Mouse (Mus musculus) lung, embryonic 15.5 days (tissue): ENCODE results near the gene Rae1. TPM values are rescaled to one million over a fixed set of nuclear protein-coding genes. Genes with fewer than 3 reads are reported as not detected.
A peak's percentile ranks its signal among the peaks of the same experiment; 100 is the strongest.

Source experiments
- ATAC-seq: fragments of 200-750 bp; cut with Nextera tagmentation; 2 replicates; pipeline ENCODE4 v1.8.0; 2017; ENCODE audit warnings: moderate number of reproducible peaks, borderline replicate concordance; ENCODE audit not compliant: low FRiP score, low TSS enrichment; ENCODE audit errors: extremely low read depth
- H3K27ac ChIP-seq: fragments of 300-500 bp; sonication (generic); 2 replicates; pipeline ENCODE4 v1.5.1; 2015; ENCODE audit warnings: moderate library complexity, mild to moderate bottlenecking, inconsistent platforms
- H3K27me3 ChIP-seq: fragments of 300-500 bp; sonication (generic); 2 replicates; pipeline ENCODE4 v1.6.1; 2015; ENCODE audit warnings: inconsistent platforms
- H3K36me3 ChIP-seq: fragments of 300-500 bp; sonication (generic); 2 replicates; pipeline ENCODE4 v1.6.1; 2015; ENCODE audit warnings: inconsistent platforms
- H3K4me1 ChIP-seq: fragments of 300-500 bp; sonication (generic); 2 replicates; pipeline ENCODE4 v1.6.1; 2015; ENCODE audit warnings: inconsistent platforms
- H3K4me2 ChIP-seq: fragments of 300-500 bp; sonication (generic); 2 replicates; pipeline ENCODE4 v1.6.1; 2015; ENCODE audit warnings: inconsistent platforms, mild to moderate bottlenecking, moderate library complexity
- H3K4me3 ChIP-seq: fragments of 300-500 bp; sonication (generic); 2 replicates; pipeline ENCODE4 v1.5.1; 2015; ENCODE audit warnings: mild to moderate bottlenecking, inconsistent platforms
- H3K9ac ChIP-seq: fragments of 300-500 bp; sonication (generic); 2 replicates; pipeline ENCODE4 v1.6.1; 2015; ENCODE audit warnings: inconsistent platforms
- H3K9me3 ChIP-seq: fragments of 300-500 bp; sonication (generic); 2 replicates; pipeline ENCODE4 v1.6.1; 2016; ENCODE audit warnings: inconsistent platforms
- WGBS: fragments of 180-500 bp; shearing (Covaris S2); methylation state at CpG from one replicate; pipeline ENCODE4 v1.1.7; 2015; 5-methylcytosine and 5-hydroxymethylcytosine counted together
- polyA plus RNA-seq: library from polyadenylated mRNA; unstranded; fragments of >200 nt; fragmentation: Nextera tagmentation; extraction: Ambion mirVana; gene quantifications from 2 replicates; pipeline ENCODE4 v1.2.1, GENCODE M21; 2015

Rae1 gene
- 122 and 123 TPM in 2 replicates for polyA plus RNA-seq

DNA sequence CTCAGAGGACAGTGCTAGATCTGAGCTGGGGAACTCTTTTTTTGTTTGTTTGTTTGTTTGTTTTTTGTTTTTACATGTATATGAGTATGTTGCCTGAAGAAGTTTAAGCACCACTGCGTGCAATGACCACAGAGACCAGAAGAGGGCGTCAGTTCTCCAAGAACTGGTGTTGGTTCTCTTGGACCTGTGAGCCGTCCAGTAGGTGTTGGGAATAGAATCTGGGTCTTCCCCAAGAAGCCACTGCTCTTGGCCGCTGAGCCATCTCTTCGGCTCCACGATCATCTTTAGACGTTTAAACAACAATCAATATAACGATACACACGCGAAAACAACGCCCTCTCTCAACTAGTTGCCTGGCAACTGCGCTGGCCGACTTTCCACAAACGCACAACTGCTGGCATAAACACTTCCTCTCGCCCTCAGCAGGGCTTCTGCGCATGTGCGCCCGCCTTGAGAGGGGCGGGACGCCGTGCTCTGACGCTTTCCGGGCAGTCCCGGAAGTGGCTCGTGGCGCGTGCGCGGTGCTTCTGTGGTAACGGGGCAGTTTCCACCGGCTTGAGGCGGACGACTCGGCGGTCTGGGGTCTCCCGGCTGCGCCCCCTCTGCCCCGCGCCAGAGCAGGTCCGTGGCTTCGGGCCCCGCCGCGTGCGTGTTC is at the start of gene Rae1:
Gene Rae1 (plus strand): TSS at position 488 of the 655 bp plus-strand sequence.
- H3K4me2 ChIP-seq, result peak within 1 kb of the TSS; percentile 79
- H3K27me3 ChIP-seq, result no peaks in the 10 kb centered on the region
- H3K9ac ChIP-seq, result peak within 1 kb of the TSS; percentile 90
- peaks cover 15% of the 10 kb centered on the region for H3K4me1 ChIP-seq
- under 1% methylated on average over 45 of the region's 45 CpGs for WGBS
- no peaks in the 10 kb centered on the region for H3K9me3 ChIP-seq
- peak within 1 kb of the TSS; percentile 93 for H3K4me3 ChIP-seq
- H3K27ac ChIP-seq, result peak within 1 kb of the TSS; percentile 87
- peaks cover 22% of the 10 kb centered on the region for H3K36me3 ChIP-seq
- ATAC-seq, result peak; percentile 95

DNA sequence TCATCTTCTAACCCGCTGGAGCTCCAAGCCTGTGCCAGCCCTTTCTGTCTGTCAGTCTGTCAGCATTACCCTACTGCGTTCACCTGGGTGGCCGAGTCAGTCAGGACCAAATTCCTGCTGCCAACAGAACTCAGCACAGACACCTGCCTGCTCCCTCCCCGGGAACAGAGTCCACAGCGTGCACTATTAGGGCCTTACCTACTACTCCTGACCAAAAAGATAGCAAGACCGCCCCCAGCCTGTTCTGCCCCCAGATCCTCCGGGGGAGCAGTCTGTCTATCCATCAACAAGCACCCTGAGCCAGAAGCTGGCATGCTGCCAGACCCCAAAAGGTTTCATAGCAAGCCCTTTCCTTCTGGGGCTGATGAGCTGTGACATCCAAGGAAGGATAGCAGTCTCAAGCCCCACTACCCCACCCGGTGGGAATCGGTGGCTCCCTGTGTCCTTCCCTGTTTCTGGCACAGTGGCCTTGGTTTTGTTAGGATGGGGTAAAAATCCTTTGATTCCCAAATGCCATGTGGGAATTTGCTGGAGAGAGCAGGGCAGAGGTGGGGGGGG is 49.7 kb upstream of the Rae1 start:
- H3K9me3 ChIP-seq, result no peaks in the 10 kb centered on the region
- ATAC-seq, result no peak
- H3K27ac ChIP-seq, result no peak overlapping the region

DNA sequence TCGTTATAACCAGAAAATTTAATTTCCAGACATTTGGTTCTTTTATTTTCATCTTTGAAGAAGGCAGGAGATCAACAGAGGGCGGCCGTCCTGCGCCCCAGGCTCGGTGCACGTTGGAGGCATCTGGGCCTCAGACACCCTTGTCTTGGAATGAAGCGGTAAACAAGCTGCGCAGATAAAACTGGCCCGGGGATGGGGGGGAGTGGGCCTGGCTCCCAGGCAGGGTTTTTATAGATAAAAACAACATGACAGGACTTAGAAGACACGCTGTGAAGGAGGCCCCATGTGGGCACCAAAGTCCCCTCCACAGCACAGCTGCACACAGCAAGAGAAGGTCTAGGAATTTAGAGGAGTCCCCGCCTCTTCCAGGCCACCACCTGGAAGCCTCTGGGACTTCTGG is 49.2 kb upstream of the Rae1 start:
- H3K36me3 ChIP-seq, result no peaks in the 10 kb centered on the region
- 31% methylated on average over 11 of the region's 11 CpGs for WGBS
- H3K27ac ChIP-seq, result no peak overlapping the region
- H3K4me2 ChIP-seq, result no peak overlapping the region
- ATAC-seq, result no peak
- peaks cover 9% of the 10 kb centered on the region; the same call in 1 of the 2 replicates for H3K4me1 ChIP-seq
- H3K27me3 ChIP-seq, result no peaks in the 10 kb centered on the region
- no peak overlapping the region for H3K4me3 ChIP-seq
- H3K9ac ChIP-seq, result no peak overlapping the region
- no peaks in the 10 kb centered on the region for H3K9me3 ChIP-seq

More for the DNA sequence above, 49.7 kb upstream of the Rae1 start:
- H3K9ac ChIP-seq, result no peak overlapping the region
- no peaks in the 10 kb centered on the region for H3K36me3 ChIP-seq
- 44% methylated on average over 9 of the region's 9 CpGs for WGBS
- no peak overlapping the region for H3K4me2 ChIP-seq
- no peaks in the 10 kb centered on the region for H3K27me3 ChIP-seq
- peaks cover 9% of the 10 kb centered on the region; the same call in 1 of the 2 replicates for H3K4me1 ChIP-seq
- H3K4me3 ChIP-seq, result no peak overlapping the region

DNA sequence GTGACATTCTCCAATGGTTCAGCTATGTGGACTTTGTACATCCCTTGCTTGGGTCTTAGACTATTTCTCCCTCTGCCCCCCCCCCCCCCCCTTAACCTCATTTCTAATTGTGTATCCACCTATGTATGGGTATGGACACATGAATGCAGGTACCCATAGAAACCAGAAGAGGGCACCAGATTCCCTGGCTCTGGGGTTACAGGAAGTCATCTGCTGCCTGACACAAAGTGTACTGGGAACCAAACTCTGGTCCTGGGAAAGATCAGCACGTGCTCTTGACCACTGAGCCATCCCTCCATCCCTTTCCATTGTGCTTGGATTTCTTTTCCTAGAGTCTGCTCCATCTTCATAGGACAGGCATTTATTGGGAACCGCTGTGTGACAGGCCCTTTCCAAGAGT is 47.9 kb upstream of the Rae1 start:
- ATAC-seq, result no peak
- WGBS, result 80% methylated on average over 2 of the region's 2 CpGs
- Histone ChIP-seq H3K4me2 (no peak overlapping the region), H3K4me1 (peaks cover 9% of the 10 kb centered on the region; the same call in 1 of the 2 replicates), H3K9me3 (0 out of 2 replicates have a peak, but pooled peaks cover 3% of the 10 kb centered on the region), H3K27ac (no peak overlapping the region), H3K36me3 (no peaks in the 10 kb centered on the region), H3K9ac (no peak overlapping the region), H3K27me3 (no peaks in the 10 kb centered on the region), H3K4me3 (no peak overlapping the region)

DNA sequence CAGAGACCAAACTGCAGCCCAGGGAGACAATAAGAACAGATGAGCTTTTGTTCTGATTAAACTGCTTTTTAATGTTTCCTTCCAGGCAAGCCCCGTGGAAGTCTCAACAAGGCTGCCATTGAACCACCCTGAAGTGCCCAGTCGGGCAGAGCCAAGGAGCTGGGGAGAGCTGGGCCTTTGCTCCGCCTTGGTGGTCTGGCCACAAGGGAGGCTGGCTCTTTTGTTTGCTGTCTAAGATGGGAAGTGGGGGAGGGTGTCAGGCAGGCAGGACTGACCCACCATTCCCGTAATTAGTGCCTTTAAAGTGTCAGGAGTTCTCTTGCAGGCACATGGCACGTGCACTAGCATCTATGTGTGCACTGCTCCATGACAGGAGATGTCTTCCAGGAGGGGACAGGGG is 41.3 kb upstream of the Rae1 start:
- peak; percentile 40; the same call in 1 of the 2 replicates for ATAC-seq
- H3K27ac ChIP-seq, result no peak overlapping the region
- no peak overlapping the region for H3K4me2 ChIP-seq
- 15% methylated on average over 5 of the region's 5 CpGs for WGBS
- no peaks in the 10 kb centered on the region for H3K27me3 ChIP-seq
- H3K36me3 ChIP-seq, result no peaks in the 10 kb centered on the region
- H3K9me3 ChIP-seq, result 0 out of 2 replicates have a peak, but pooled peaks cover 3% of the 10 kb centered on the region
- H3K4me1 ChIP-seq, result peaks cover 8% of the 10 kb centered on the region
- no peak overlapping the region for H3K9ac ChIP-seq
- no peak overlapping the region for H3K4me3 ChIP-seq

DNA sequence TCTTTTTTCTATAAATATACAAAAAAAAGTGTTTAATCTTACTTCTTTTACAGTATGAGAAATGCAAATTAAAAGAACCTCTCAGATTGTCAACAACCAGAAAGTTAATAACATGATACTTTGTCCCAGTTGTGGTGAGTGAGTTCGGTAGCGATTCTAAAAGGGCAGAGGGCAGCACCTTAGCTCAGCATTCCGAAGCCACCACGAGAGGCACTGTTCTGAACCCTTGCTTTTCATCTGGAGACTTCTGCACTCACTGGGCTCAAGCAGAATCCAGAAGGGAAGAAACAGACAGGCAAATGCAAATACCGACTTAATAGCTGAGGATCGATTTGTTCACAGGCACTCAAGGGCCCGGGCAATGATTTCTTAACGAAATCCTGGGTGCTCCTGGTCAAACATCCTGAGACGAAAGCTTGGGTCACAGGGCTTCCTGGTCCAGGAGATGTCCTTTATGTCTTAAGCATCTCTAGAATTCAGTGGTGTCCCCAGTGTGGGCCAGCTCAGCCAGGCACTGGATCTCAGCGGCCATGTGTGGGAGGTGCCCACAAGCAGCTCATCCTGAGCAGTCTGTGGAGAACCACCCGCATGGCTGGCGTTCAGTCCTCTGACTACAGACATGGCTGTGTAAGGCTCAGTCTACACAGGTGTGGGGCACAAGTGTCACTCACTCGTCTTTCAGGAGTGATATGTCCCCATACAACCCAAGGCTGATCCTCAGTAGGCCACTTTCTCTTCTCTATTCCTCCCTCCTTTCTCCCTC is 40.7 kb upstream of the Rae1 start:
- Histone ChIP-seq H3K9ac (no peak overlapping the region), H3K36me3 (no peaks in the 10 kb centered on the region), H3K4me2 (no peak overlapping the region), H3K9me3 (0 out of 2 replicates have a peak, but pooled peaks cover 3% of the 10 kb centered on the region), H3K4me3 (no peak overlapping the region), H3K4me1 (peaks cover 8% of the 10 kb centered on the region), H3K27me3 (no peaks in the 10 kb centered on the region), H3K27ac (no peak overlapping the region)
- WGBS, result 43% methylated on average over 13 of the region's 13 CpGs
- no peak for ATAC-seq

DNA sequence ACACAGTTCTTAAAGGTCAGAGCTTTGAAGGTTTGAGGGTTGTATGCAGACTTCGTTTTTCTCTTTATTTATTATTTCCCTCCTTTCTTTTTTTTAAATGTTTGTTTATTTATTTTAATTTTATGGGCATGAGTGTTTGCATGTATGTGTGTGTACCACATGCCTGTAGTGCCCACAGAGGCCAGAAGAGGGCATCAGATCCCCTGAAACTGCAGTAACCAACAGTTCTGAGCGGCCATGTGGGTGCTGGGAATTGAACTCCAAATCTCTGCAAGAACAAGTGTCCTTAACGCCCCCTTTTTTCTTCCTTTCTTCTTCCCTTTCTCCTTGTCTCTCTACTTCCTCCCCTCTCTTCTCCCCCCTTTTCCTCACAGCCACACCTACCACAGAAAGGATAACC is 39.6 kb upstream of the Rae1 start:
- H3K4me3 ChIP-seq, result no peak overlapping the region
- ATAC-seq, result no peak
- no peak overlapping the region for H3K9ac ChIP-seq
- H3K36me3 ChIP-seq, result no peaks in the 10 kb centered on the region
- peaks cover 8% of the 10 kb centered on the region for H3K4me1 ChIP-seq
- H3K27ac ChIP-seq, result no peak overlapping the region
- H3K4me2 ChIP-seq, result no peak overlapping the region
- H3K9me3 ChIP-seq, result 0 out of 2 replicates have a peak, but pooled peaks cover 3% of the 10 kb centered on the region
- 82% methylated on average over 3 of the region's 3 CpGs for WGBS
- H3K27me3 ChIP-seq, result no peaks in the 10 kb centered on the region

DNA sequence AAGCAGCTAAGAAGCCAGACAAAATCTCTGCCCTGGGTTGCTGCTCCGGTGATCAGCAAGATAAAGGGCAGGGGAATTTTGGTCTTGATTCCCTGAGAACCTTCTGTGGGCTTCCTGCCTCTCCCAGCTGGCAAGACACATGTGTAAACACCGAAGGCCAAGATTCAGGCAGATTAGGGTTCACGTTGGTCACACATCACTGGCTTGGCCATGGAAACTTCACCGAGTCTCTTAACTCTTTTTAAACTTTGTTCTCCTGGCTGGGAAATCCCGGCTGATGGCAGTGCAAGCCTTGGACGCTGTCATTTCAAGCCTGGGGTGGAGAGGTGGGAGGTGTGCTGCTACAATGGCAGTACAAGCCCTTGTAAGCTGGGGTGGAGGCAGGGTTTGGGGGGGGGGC is 38.7 kb upstream of the Rae1 start:
- WGBS, result 51% methylated on average over 6 of the region's 6 CpGs
- Histone ChIP-seq H3K9ac (no peak overlapping the region), H3K27ac (no peak overlapping the region), H3K4me2 (no peak overlapping the region), H3K27me3 (no peaks in the 10 kb centered on the region), H3K4me1 (peaks cover 8% of the 10 kb centered on the region), H3K4me3 (no peak overlapping the region), H3K9me3 (0 out of 2 replicates have a peak, but pooled peaks cover 1% of the 10 kb centered on the region), H3K36me3 (no peaks in the 10 kb centered on the region)
- ATAC-seq, result no peak

DNA sequence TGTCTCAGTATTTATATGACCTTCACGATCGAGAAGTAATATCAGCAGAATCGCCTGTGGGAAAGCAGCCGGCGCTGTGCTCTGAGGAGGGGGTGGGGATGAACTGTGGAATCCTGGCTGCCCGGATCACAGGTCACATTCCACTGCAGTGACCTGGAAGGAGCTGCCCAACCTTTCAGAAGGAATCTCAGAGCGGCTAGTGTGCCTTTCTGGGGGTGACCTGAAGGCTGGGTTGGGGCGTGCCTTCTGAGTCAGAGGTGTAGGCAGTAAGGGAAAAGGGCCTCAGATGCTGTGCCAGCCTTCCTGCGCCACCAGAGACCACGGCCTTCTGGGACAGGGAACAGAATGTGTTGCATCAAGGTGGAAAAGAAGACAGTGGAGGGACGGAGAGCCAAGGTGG is 34.7 kb upstream of the Rae1 start:
- H3K4me2 ChIP-seq, result no peak overlapping the region
- no peaks in the 10 kb centered on the region for H3K4me1 ChIP-seq
- no peaks in the 10 kb centered on the region for H3K27me3 ChIP-seq
- 22% methylated on average over 11 of the region's 11 CpGs for WGBS
- no peaks in the 10 kb centered on the region for H3K9me3 ChIP-seq
- H3K9ac ChIP-seq, result no peak overlapping the region
- H3K4me3 ChIP-seq, result no peak overlapping the region
- no peak overlapping the region for H3K27ac ChIP-seq
- no peaks in the 10 kb centered on the region for H3K36me3 ChIP-seq
- no peak for ATAC-seq

DNA sequence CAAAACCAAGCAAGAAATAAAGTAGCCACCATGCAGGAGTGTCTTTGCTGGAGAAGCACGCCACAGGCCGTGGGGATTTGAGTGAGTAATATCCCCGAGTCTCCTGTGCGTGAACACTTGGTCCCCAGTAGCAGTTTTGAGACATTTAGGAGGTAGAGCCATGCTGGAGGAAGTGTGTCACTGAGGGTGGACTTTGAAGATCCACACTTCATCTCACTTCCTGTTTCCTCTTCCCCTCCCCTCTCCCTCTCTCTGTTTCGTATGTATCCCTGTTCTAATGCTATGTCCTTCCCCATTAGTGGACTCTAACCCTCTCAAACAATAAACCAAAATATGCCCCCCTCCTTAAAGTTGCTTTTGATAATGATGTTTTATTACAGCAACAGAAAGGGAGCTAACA is 33.4 kb upstream of the Rae1 start:
- no peak overlapping the region for H3K9ac ChIP-seq

DNA sequence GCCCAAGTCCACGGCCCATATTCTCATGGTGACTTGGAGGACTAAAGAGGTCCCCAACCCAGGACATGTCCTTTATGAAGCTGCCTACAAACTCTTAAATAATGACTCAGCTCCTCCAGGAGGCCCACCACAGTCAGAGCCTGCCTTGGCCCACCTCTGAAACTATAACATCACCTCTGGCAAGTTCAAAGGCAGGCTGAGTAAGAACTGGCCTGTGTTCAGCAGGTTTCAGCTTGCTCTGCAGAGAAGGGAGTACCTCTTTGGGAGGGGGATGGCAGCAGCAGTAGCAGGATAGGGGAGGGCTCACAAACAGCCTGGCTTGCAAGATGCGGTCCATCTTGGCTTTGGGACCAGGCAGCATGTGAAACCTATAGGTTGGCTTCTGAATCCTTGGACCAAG is 28.1 kb upstream of the Rae1 start:
- Histone ChIP-seq H3K27me3 (no peaks in the 10 kb centered on the region), H3K27ac (no peak overlapping the region), H3K9ac (no peak overlapping the region), H3K4me3 (no peak overlapping the region), H3K36me3 (no peaks in the 10 kb centered on the region), H3K4me1 (0 out of 2 replicates have a peak, but pooled peaks cover 3% of the 10 kb centered on the region), H3K9me3 (no peaks in the 10 kb centered on the region), H3K4me2 (no peak overlapping the region)
- no peak for ATAC-seq
- WGBS, result 85% methylated on average over 2 of the region's 2 CpGs

More for the DNA sequence above, 33.4 kb upstream of the Rae1 start:
- ATAC-seq, result no peak
- H3K27me3 ChIP-seq, result no peaks in the 10 kb centered on the region
- 74% methylated on average over 5 of the region's 5 CpGs for WGBS
- no peaks in the 10 kb centered on the region for H3K36me3 ChIP-seq
- H3K4me2 ChIP-seq, result no peak overlapping the region
- no peaks in the 10 kb centered on the region for H3K9me3 ChIP-seq
- no peak overlapping the region for H3K4me3 ChIP-seq
- H3K4me1 ChIP-seq, result no peaks in the 10 kb centered on the region
- no peak overlapping the region for H3K27ac ChIP-seq
